Mouse (Mus musculus) neutrophil, adult 65 days (primary cell): ENCODE data around the gene Gm13279. TPM values are rescaled to one million over a fixed set of nuclear protein-coding genes. Genes with fewer than 3 reads are reported as not detected.

Experiments used
- total RNA-seq: library from RNA; stranded (reverse); gene quantifications from 2 replicates; pipeline ENCODE4 v1.2.4, GENCODE M21; 2023

Gm13279 gene
- total RNA-seq, 1 experiment from 2014 or later = not detected

Other genes starting within 250 kb of the Gm13279 start
- not detected in 2 replicates for gene Ifna15, start 239.2 kb upstream of the Gm13279 start, total RNA-seq
- gene Ifna14, start 225.6 kb upstream of the Gm13279 start, total RNA-seq = not detected in 2 replicates
- not detected in 2 replicates for gene Ifna9, start 205.0 kb upstream of the Gm13279 start, total RNA-seq
- not detected in 2 replicates for gene Ifna12, start 194.0 kb upstream of the Gm13279 start, total RNA-seq
- not detected in 2 replicates for gene C87499, start 163.0 kb upstream of the Gm13279 start, total RNA-seq
- gene Ifna13, start 152.9 kb upstream of the Gm13279 start, total RNA-seq = not detected in 2 replicates
- gene Ifna16, start 120.5 kb upstream of the Gm13279 start, total RNA-seq = not detected in 2 replicates
- gene Ifna2, start 113.5 kb upstream of the Gm13279 start, total RNA-seq = not detected in 2 replicates
- not detected in 2 replicates for gene Ifnab, start 106.0 kb upstream of the Gm13279 start, total RNA-seq
- gene Gm26566, start 75.6 kb upstream of the Gm13279 start, total RNA-seq = 0.63 TPM in 1 of 2 replicates, not detected in the other
- gene Klhl9, start 74.9 kb upstream of the Gm13279 start, total RNA-seq = 48.2 and 49.4 TPM in 2 replicates
- gene Gm13271, start 42.5 kb upstream of the Gm13279 start, total RNA-seq = not detected in 2 replicates
- gene Gm13283, start 37.3 kb upstream of the Gm13279 start, total RNA-seq = not detected in 2 replicates
- 0.54 TPM in 1 of 2 replicates, not detected in the other for gene Gm13290, start 23.6 kb upstream of the Gm13279 start, total RNA-seq
- not detected in 2 replicates for gene Gm13289, start 20.5 kb upstream of the Gm13279 start, total RNA-seq
- not detected in 2 replicates for gene Gm13272, start 17.5 kb upstream of the Gm13279 start, total RNA-seq
- gene Ifnz, start 15.3 kb upstream of the Gm13279 start, total RNA-seq = not detected in 2 replicates
- gene Gm13276, start 11.7 kb upstream of the Gm13279 start, total RNA-seq = not detected in 2 replicates
- gene Gm13277, start 8.8 kb upstream of the Gm13279 start, total RNA-seq = not detected in 2 replicates
- not detected in 2 replicates for gene Gm13278, start 5.8 kb upstream of the Gm13279 start, total RNA-seq
- gene Gm13275, start 2.9 kb upstream of the Gm13279 start, total RNA-seq = not detected in 2 replicates
- 0.45 TPM in 1 of 2 replicates, not detected in the other for gene Gm13285, start 2.3 kb downstream of the Gm13279 start, total RNA-seq
- gene Gm13287, start 5.9 kb downstream of the Gm13279 start, total RNA-seq = not detected in 2 replicates
- not detected in 2 replicates for gene Gm13288, start 8.1 kb downstream of the Gm13279 start, total RNA-seq
- gene Ifna7, start 18.8 kb downstream of the Gm13279 start, total RNA-seq = not detected in 2 replicates
- not detected in 2 replicates for gene Ifna11, start 22.6 kb downstream of the Gm13279 start, total RNA-seq
- not detected in 2 replicates for gene Ifna6, start 30.0 kb downstream of the Gm13279 start, total RNA-seq
- not detected in 2 replicates for gene Ifna5, start 38.1 kb downstream of the Gm13279 start, total RNA-seq
- not detected in 2 replicates for gene Ifna4, start 44.5 kb downstream of the Gm13279 start, total RNA-seq
- not detected in 2 replicates for gene Ifna1, start 52.7 kb downstream of the Gm13279 start, total RNA-seq
- not detected in 2 replicates for gene Ifne, start 82.8 kb downstream of the Gm13279 start, total RNA-seq